Mouse (Mus musculus): ENCODE data around the gene Nono.

Nono gene

GRCm38 (mm10) chrX:101429142-101429949, at the start of gene Nono:
Gene Nono (plus strand): TSS chrX:101429318.
- in situ Hi-C loops (cut with MboI, MseI): no loop called here

- in situ Hi-C loops (cut with MboI, MseI): no loop called here
Measured at GRCm38 (mm10) chrX:101379744-101380143, 49.4 kb upstream of the Nono start.

GRCm38 (mm10) chrX:101383455-101383854, 45.7 kb upstream of the Nono start:
- in situ Hi-C loops (cut with MboI, MseI): no loop called here

GRCm38 (mm10) chrX:101384439-101385137, 44.5 kb upstream of the Nono start:
- in situ Hi-C loops (cut with MboI, MseI): no loop called here

- in situ Hi-C loops (cut with MboI, MseI): no loop called here
Measured at GRCm38 (mm10) chrX:101386222-101386621, 42.9 kb upstream of the Nono start.

- in situ Hi-C loops (cut with MboI, MseI): no loop called here
Measured at GRCm38 (mm10) chrX:101388866-101389537, 40.1 kb upstream of the Nono start.

GRCm38 (mm10) chrX:101394341-101394740, 34.8 kb upstream of the Nono start:
- in situ Hi-C loops (cut with MboI, MseI): no loop called here

- in situ Hi-C loops (cut with MboI, MseI): no loop called here
Measured at GRCm38 (mm10) chrX:101396459-101396858, 32.7 kb upstream of the Nono start.

- in situ Hi-C loops (cut with MboI, MseI): no loop called here
Measured at GRCm38 (mm10) chrX:101418946-101419724, 10.0 kb upstream of the Nono start.

GRCm38 (mm10) chrX:101419725-101420699, 9.1 kb upstream of the Nono start:
- in situ Hi-C loops (cut with MboI, MseI): no loop called here

GRCm38 (mm10) chrX:101420700-101421095, 8.4 kb upstream of the Nono start, which contains the start of gene Zmym3:
Gene Zmym3 (minus strand): TSS chrX:101420849.
- in situ Hi-C loops (cut with MboI, MseI): no loop called here

- in situ Hi-C loops (cut with MboI, MseI): no loop called here
Measured at GRCm38 (mm10) chrX:101423462-101423861, 5.7 kb upstream of the Nono start.

- in situ Hi-C loops (cut with MboI, MseI): no loop called here
Measured at GRCm38 (mm10) chrX:101427774-101428173, 1.3 kb upstream of the Nono start.

- in situ Hi-C loops (cut with MboI, MseI): no loop called here
Measured at GRCm38 (mm10) chrX:101428785-101429141, 355 bp upstream of the Nono start.

- in situ Hi-C loops (cut with MboI, MseI): no loop called here
Measured at GRCm38 (mm10) chrX:101429976-101430375, 858 bp downstream of the Nono start.

GRCm38 (mm10) chrX:101448886-101449475, 19.9 kb downstream of the Nono start, which contains the start of gene Itgb1bp2:
Gene Itgb1bp2 (plus strand): TSS chrX:101449088.
- in situ Hi-C loops (cut with MboI, MseI): no loop called here

- in situ Hi-C loops (cut with MboI, MseI): no loop called here
Measured at GRCm38 (mm10) chrX:101451147-101451546, 22.0 kb downstream of the Nono start.

- in situ Hi-C loops (cut with MboI, MseI): no loop called here
Measured at GRCm38 (mm10) chrX:101451591-101451990, 22.5 kb downstream of the Nono start.

GRCm38 (mm10) chrX:101472202-101472601, 43.1 kb downstream of the Nono start:
- in situ Hi-C loops (cut with MboI, MseI): no loop called here
